Mouse (Mus musculus): Measurements from ENCODE around the gene Sys1.

GRCm38 (mm10) chr2:164421306-164421705, 35.5 kb upstream of the Sys1 start:
- TF ChIP-seq CTCF (IDR thresholded peaks at IDR 0.05; ENCODE audit: control insufficient read depth, insufficient read depth, insufficient replicate concordance, low read depth, low read length) (no peak), POLR2A (IDR thresholded peaks at IDR 0.05; ENCODE audit: control insufficient read depth, low read depth, low read length) (no peak)

Data from testis, adult 2 months (tissue).